Mouse (Mus musculus): ENCODE measurements around the gene Tectb. TPM values are rescaled to one million over a fixed set of nuclear protein-coding genes. Genes with fewer than 3 reads are reported as not detected.
"Not testable (repeated sequence)": the region's sequence is repeated elsewhere in the genome, so short reads cannot be mapped to it uniquely, and the experiment has no call there.

The Tectb gene
- polyA plus RNA-seq, 1 experiment: not detected

GRCm38 (mm10) chr19:55167741-55168140, 12.8 kb upstream of the Tectb start:
- WGBS: 44% methylated on average over 2 of the region's 2 CpGs
- H3K4me3 ChIP-seq (replicated peaks; ENCODE audit: control insufficient read depth, low read depth, low read length): no peak overlapping the region
- H3K4me1 ChIP-seq (ENCODE audit: control insufficient read depth, insufficient read depth, low read length): no peaks in the 10 kb centered on the region; the same call in 1 of the 2 replicates
- TF ChIP-seq POLR2A (IDR thresholded peaks at IDR 0.05; ENCODE audit: borderline replicate concordance, control insufficient read depth, low read depth, low read length): no peak
- TF ChIP-seq CTCF (IDR thresholded peaks at IDR 0.05; ENCODE audit: control insufficient read depth, insufficient read depth, low read length): no peak
- H3K27ac ChIP-seq (ENCODE audit: control insufficient read depth, insufficient read depth, low read depth, low read length, poor library complexity): no peak overlapping the region

- Histone ChIP-seq H3K4me1 (ENCODE audit: control insufficient read depth, insufficient read depth, low read length) (no peaks in the 10 kb centered on the region; the same call in 1 of the 2 replicates), H3K27ac (ENCODE audit: control insufficient read depth, insufficient read depth, low read depth, low read length, poor library complexity) (no peak overlapping the region), H3K4me3 (replicated peaks; ENCODE audit: control insufficient read depth, low read depth, low read length) (no peak overlapping the region)
- TF ChIP-seq POLR2A (IDR thresholded peaks at IDR 0.05; ENCODE audit: borderline replicate concordance, control insufficient read depth, low read depth, low read length) (no peak), CTCF (IDR thresholded peaks at IDR 0.05; ENCODE audit: control insufficient read depth, insufficient read depth, low read length) (no peak)
- 76% methylated on average over 6 of the region's 6 CpGs for WGBS
Observed at GRCm38 (mm10) chr19:55168360-55168759, 12.2 kb upstream of the Tectb start.

DNA sequence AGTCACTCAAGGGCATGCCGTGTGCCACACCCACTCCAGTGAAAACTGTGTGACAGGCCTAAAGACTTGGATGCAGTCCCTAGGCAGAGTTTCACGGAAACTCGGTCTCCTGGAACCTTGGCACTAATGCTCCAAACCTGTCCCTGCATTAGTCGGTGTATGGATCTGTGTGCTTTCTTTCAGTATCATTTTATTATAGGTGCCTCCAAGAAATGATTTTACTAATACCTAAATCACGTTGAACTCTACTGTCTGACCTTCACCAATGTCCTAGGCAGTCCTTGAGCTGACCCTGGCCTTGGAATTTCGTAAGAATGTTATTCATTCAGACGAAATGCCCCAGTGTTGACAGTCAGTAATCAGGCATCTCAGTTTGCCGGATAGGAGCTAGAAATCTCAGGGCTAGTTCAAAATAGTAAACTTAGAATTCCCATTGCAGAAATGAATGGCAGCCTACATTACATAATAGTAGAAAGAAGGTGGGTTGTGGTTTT, 11.2 kb upstream of the Tectb start:
- H3K4me3 ChIP-seq (replicated peaks; ENCODE audit: control insufficient read depth, low read depth, low read length); H3K4me1 ChIP-seq (ENCODE audit: control insufficient read depth, insufficient read depth, low read length); H3K27ac ChIP-seq (ENCODE audit: control insufficient read depth, insufficient read depth, low read depth, low read length, poor library complexity): not testable (repeated sequence)
- 79% methylated on average over 8 of the region's 8 CpGs for WGBS

- TF ChIP-seq CTCF (IDR thresholded peaks at IDR 0.05; ENCODE audit: control insufficient read depth, insufficient read depth, low read length) (no peak), POLR2A (IDR thresholded peaks at IDR 0.05; ENCODE audit: borderline replicate concordance, control insufficient read depth, low read depth, low read length) (no peak)
- no peak overlapping the region for H3K27ac ChIP-seq (ENCODE audit: control insufficient read depth, insufficient read depth, low read depth, low read length, poor library complexity)
- H3K4me3 ChIP-seq (replicated peaks; ENCODE audit: control insufficient read depth, low read depth, low read length): no peak overlapping the region
- no peaks in the 10 kb centered on the region for H3K4me1 ChIP-seq (ENCODE audit: control insufficient read depth, insufficient read depth, low read length)
Observed at GRCm38 (mm10) chr19:55170399-55170798, 10.1 kb upstream of the Tectb start.

DNA sequence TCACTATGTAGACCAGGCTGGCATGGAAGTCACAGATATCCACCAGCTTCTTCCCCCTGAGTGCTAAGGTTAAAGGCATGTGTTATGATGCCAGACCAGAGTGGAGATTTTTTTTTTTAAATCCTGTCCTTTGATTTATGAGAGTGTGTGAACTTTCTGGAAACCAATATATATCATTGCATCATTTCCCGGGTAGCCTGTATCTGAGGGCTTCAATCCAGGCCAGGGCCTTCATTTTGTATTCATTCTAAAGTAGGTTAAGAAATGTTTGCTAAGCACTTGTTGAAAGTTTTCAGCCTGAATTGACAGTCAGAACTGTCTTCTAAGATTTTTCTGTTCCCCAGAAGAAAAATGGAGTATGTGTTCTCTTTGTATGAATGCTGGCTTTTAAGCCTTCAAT, 8.9 kb upstream of the Tectb start:
- no peak for TF ChIP-seq POLR2A (IDR thresholded peaks at IDR 0.05; ENCODE audit: borderline replicate concordance, control insufficient read depth, low read depth, low read length)
- TF ChIP-seq CTCF (IDR thresholded peaks at IDR 0.05; ENCODE audit: control insufficient read depth, insufficient read depth, low read length): no peak
- WGBS: 57% methylated on average over 1 of the region's 1 CpGs
- H3K4me1 ChIP-seq (ENCODE audit: control insufficient read depth, insufficient read depth, low read length): no peaks in the 10 kb centered on the region
- no peak overlapping the region for H3K27ac ChIP-seq (ENCODE audit: control insufficient read depth, insufficient read depth, low read depth, low read length, poor library complexity)
- H3K4me3 ChIP-seq (replicated peaks; ENCODE audit: control insufficient read depth, low read depth, low read length): no peak overlapping the region

- Histone ChIP-seq H3K4me3 (replicated peaks; ENCODE audit: control insufficient read depth, low read depth, low read length) (no peak overlapping the region), H3K4me1 (ENCODE audit: control insufficient read depth, insufficient read depth, low read length) (no peaks in the 10 kb centered on the region), H3K27ac (ENCODE audit: control insufficient read depth, insufficient read depth, low read depth, low read length, poor library complexity) (no peak overlapping the region)
- no peak for TF ChIP-seq CTCF (IDR thresholded peaks at IDR 0.05; ENCODE audit: control insufficient read depth, insufficient read depth, low read length)
- TF ChIP-seq POLR2A (IDR thresholded peaks at IDR 0.05; ENCODE audit: borderline replicate concordance, control insufficient read depth, low read depth, low read length): no peak
- 84% methylated on average over 3 of the region's 3 CpGs for WGBS
Observed at GRCm38 (mm10) chr19:55177143-55177542, 3.4 kb upstream of the Tectb start.

DNA sequence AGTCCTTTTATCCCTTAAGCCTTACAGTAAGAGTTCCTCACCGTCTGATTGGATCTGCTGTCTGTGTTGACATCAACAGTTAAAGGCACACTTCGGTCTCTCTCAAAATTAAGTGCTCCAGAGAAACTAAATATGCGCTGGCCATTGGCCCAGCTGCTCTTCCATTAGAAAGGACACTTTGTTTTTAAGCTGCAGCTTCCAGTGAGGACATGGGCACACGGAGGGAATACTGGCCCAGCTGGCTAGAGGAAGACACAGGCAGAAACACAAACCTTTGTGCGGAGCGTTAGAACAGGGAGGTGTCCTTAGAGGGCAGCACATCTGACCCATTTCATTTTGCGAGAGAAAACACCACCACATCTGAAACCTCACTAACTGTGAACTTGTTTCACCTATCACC, 3.9 kb downstream of the Tectb start:
- H3K4me3 ChIP-seq (replicated peaks; ENCODE audit: control insufficient read depth, low read depth, low read length): no peak overlapping the region
- no peaks in the 10 kb centered on the region for H3K4me1 ChIP-seq (ENCODE audit: control insufficient read depth, insufficient read depth, low read length)
- WGBS: 79% methylated on average over 7 of the region's 7 CpGs
- no peak for TF ChIP-seq CTCF (IDR thresholded peaks at IDR 0.05; ENCODE audit: control insufficient read depth, insufficient read depth, low read length)
- TF ChIP-seq POLR2A (IDR thresholded peaks at IDR 0.05; ENCODE audit: borderline replicate concordance, control insufficient read depth, low read depth, low read length): no peak
- no peak overlapping the region for H3K27ac ChIP-seq (ENCODE audit: control insufficient read depth, insufficient read depth, low read depth, low read length, poor library complexity)

GRCm38 (mm10) chr19:55185074-55185473, 4.5 kb downstream of the Tectb start:
- WGBS: 85% methylated on average over 7 of the region's 7 CpGs
- no peaks in the 10 kb centered on the region for H3K4me1 ChIP-seq (ENCODE audit: control insufficient read depth, insufficient read depth, low read length)
- TF ChIP-seq POLR2A (IDR thresholded peaks at IDR 0.05; ENCODE audit: borderline replicate concordance, control insufficient read depth, low read depth, low read length) (no peak), CTCF (IDR thresholded peaks at IDR 0.05; ENCODE audit: control insufficient read depth, insufficient read depth, low read length) (no peak)

DNA sequence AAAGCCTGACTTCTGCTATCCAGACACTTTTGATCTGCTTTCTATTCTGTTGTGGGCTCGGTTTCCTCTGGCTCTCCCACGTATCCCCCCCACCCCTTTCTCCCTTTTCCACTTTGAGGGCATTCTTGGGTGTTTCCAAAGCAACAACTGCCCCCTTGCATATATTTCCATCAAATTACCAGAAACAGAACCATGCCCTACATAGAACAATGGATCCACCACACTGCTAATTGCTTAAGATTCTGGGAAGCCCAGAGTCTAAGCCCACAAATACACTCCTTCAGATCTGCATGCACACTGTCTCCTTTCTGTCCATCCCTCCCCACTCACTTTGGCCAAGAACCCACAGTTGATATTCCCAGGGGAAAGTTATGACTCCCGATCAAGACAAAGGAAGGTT, 5.1 kb downstream of the Tectb start:
- H3K4me1 ChIP-seq (ENCODE audit: control insufficient read depth, insufficient read depth, low read length): no peaks in the 10 kb centered on the region
- H3K4me3 ChIP-seq (replicated peaks; ENCODE audit: control insufficient read depth, low read depth, low read length): no peak overlapping the region
- 62% methylated on average over 3 of the region's 3 CpGs for WGBS
- no peak overlapping the region for H3K27ac ChIP-seq (ENCODE audit: control insufficient read depth, insufficient read depth, low read depth, low read length, poor library complexity)
- TF ChIP-seq CTCF (IDR thresholded peaks at IDR 0.05; ENCODE audit: control insufficient read depth, insufficient read depth, low read length) (no peak), POLR2A (IDR thresholded peaks at IDR 0.05; ENCODE audit: borderline replicate concordance, control insufficient read depth, low read depth, low read length) (no peak)

More at GRCm38 (mm10) chr19:55185074-55185473, 4.5 kb downstream of the Tectb start:
- Histone ChIP-seq H3K27ac (ENCODE audit: control insufficient read depth, insufficient read depth, low read depth, low read length, poor library complexity) (no peak overlapping the region), H3K4me3 (replicated peaks; ENCODE audit: control insufficient read depth, low read depth, low read length) (no peak overlapping the region)

All from bone marrow, adult 2 months (tissue).